In the genomic region with DNA sequence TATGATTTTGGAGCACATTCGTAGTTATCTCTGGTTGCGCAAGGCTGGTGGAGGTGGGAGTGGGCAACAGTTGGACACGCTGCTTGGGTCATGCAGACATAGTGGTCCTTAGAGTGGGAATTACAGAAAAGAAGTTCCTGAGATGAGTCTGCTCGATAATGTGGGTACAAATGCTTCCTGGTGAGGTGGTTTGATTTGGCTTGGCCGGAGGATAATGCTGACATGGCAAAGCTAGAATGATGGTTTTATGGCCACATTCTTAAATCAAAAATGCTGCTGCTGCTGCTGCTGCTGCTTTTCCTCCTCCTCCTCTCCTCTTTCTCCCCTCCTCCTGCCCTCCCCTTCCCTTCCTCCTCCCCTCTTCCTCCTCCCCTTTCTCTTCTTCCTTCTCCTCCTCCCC, we compare ENCODE assay signal across 13 mouse cellular contexts. TPM values are rescaled to one million over a fixed set of nuclear protein-coding genes. Genes with fewer than 3 reads are reported as not detected.
DNase-seq lines count a peak whose midpoint lies in the region; ATAC-seq and TF ChIP-seq lines count a peak whose summit lies in the region.
"Had no signal": no experiment of that assay in that cellular context is flagged by ENCODE, and none has a peak within 500 bp of the region (broad histone marks: within the 10 kb centered on the region; RNA-seq: fewer than 3 reads in every experiment).

No protein-coding gene starts in this region.

- no peaks in the 10 kb centered on the region for H3K9me3 ChIP-seq in intestine, embryonic 14.5 days (ENCODE audit: control insufficient read depth, low read length)
- no peaks in the 10 kb centered on the region for H3K9me3 ChIP-seq in intestine, embryonic 16.5 days (ENCODE audit: control insufficient read depth, low read length)
- H3K9me3 ChIP-seq in neural tube, embryonic 11.5 days (ENCODE audit: control insufficient read depth, low read length), result no peaks in the 10 kb centered on the region
- H3K9me3 ChIP-seq in neural tube, embryonic 15.5 days (replicated peaks), result no peaks in the 10 kb centered on the region
- H3K9me3 ChIP-seq in neural tube, embryonic 14.5 days (ENCODE audit: control insufficient read depth, low read length), result no peaks in the 10 kb centered on the region

- peaks cover 19% of the 10 kb centered on the region for H3K4me1 ChIP-seq in intestine, embryonic 14.5 days (replicated peaks; ENCODE audit: control insufficient read depth, insufficient read depth, low read length)
- peaks cover 15% of the 10 kb centered on the region for H3K4me1 ChIP-seq in intestine, embryonic 16.5 days (ENCODE audit: control insufficient read depth, insufficient read depth, low read length)
- H3K4me1 ChIP-seq in neural tube, embryonic 11.5 days (ENCODE audit: control insufficient read depth, insufficient read depth, low read length), result peaks cover 12% of the 10 kb centered on the region; the same call in 1 of the 2 replicates
- peaks cover 18% of the 10 kb centered on the region for H3K4me1 ChIP-seq in neural tube, embryonic 15.5 days
- peaks cover 8% of the 10 kb centered on the region; the same call in 1 of the 2 replicates for H3K4me1 ChIP-seq in embryonic fibroblast, embryonic 13.5 days (ENCODE audit: control insufficient read depth, insufficient read depth, low read length)
- H3K4me1 ChIP-seq in neural tube, embryonic 14.5 days (ENCODE audit: control insufficient read depth, insufficient read depth, low read length), result peaks cover 12% of the 10 kb centered on the region

- H3K27me3 ChIP-seq in intestine, embryonic 14.5 days (replicated peaks; ENCODE audit: control insufficient read depth, insufficient read depth, low read length), result no peaks in the 10 kb centered on the region
- no peaks in the 10 kb centered on the region for H3K27me3 ChIP-seq in intestine, embryonic 16.5 days (replicated peaks; ENCODE audit: control insufficient read depth, insufficient read depth, low read length)
- no peaks in the 10 kb centered on the region for H3K27me3 ChIP-seq in neural tube, embryonic 11.5 days (ENCODE audit: control insufficient read depth, insufficient read depth, low read length)
- H3K27me3 ChIP-seq in neural tube, embryonic 15.5 days (replicated peaks), result no peaks in the 10 kb centered on the region; the same call in 1 of the 2 replicates
- H3K27me3 ChIP-seq in neural tube, embryonic 14.5 days (ENCODE audit: control insufficient read depth, insufficient read depth, low read length), result no peaks in the 10 kb centered on the region

- H3K9ac ChIP-seq in intestine, embryonic 14.5 days (ENCODE audit: low read length), result no peak overlapping the region
- no peak overlapping the region for H3K9ac ChIP-seq in intestine, embryonic 16.5 days (ENCODE audit: low read depth, low read length)
- peak overlapping the region; percentile 45; the same call in 1 of the 2 replicates for H3K9ac ChIP-seq in neural tube, embryonic 11.5 days (ENCODE audit: low read length)
- no peak overlapping the region for H3K9ac ChIP-seq in neural tube, embryonic 15.5 days (replicated peaks)
- H3K9ac ChIP-seq in neural tube, embryonic 14.5 days (replicated peaks; ENCODE audit: low read depth, low read length), result no peak overlapping the region
- H3K9ac ChIP-seq: liver, embryonic 14.5 days had no signal

- ATAC-seq in intestine, embryonic 14.5 days (replicated peaks; ENCODE audit: low FRiP score, low TSS enrichment, low read depth), result no peak
- ATAC-seq in intestine, embryonic 16.5 days, result no peak
- ATAC-seq in neural tube, embryonic 11.5 days (ENCODE audit: insufficient read depth, low FRiP score, low TSS enrichment), result no peak
- no peak for ATAC-seq in neural tube, embryonic 15.5 days (ENCODE audit: low FRiP score)
- no peak for ATAC-seq in neural tube, embryonic 14.5 days (ENCODE audit: low read depth)
- ATAC-seq: CD4-positive, CD25-positive, alpha-beta regulatory T cell, adult 4 months had no signal

- peak overlapping the region; percentile 87 for H3K27ac ChIP-seq in intestine, embryonic 14.5 days (ENCODE audit: low read depth)
- H3K27ac ChIP-seq in intestine, embryonic 16.5 days (ENCODE audit: low read length), result no peak overlapping the region
- H3K27ac ChIP-seq in neural tube, embryonic 11.5 days (ENCODE audit: low read depth, low read length), result peak overlapping the region; percentile 83
- H3K27ac ChIP-seq in neural tube, embryonic 15.5 days (replicated peaks), result no peak overlapping the region
- H3K27ac ChIP-seq in embryonic fibroblast, embryonic 13.5 days (ENCODE audit: insufficient read depth, low read length), result peak overlapping the region; percentile 50
- H3K27ac ChIP-seq in neural tube, embryonic 14.5 days (ENCODE audit: low read depth, low read length), result no peak overlapping the region
- H3K27ac ChIP-seq: heart, adult 2 months; left cerebral cortex, adult 2 months; liver, embryonic 14.5 days had no signal

- no peak for DNase-seq in intestine, embryonic 14.5 days (ENCODE audit: low spot score)
- peak; percentile 22 for DNase-seq in neural tube, embryonic 11.5 days (ENCODE audit: low spot score)
- DNase-seq in urinary bladder, postnatal 4 days (ENCODE audit: low spot score in 2 of 2), result no peak
- DNase-seq in frontal cortex, postnatal 25 days (ENCODE audit: low spot score in 2 of 2), result no peak
- DNase-seq: cerebellum, adult 9-11 months had no signal

- no peak for TF ChIP-seq POLR2A in embryonic fibroblast, embryonic 13.5 days (IDR thresholded peaks at IDR 0.05; ENCODE audit: low read depth, low read length)

- TF ChIP-seq CTCF in embryonic fibroblast, embryonic 13.5 days (IDR thresholded peaks at IDR 0.05; ENCODE audit: borderline replicate concordance, insufficient read depth, low read length), result no peak

- H3K36me3 ChIP-seq in intestine, embryonic 14.5 days (ENCODE audit: control insufficient read depth, insufficient read depth, low read length), result no peaks in the 10 kb centered on the region
- no peaks in the 10 kb centered on the region for H3K36me3 ChIP-seq in intestine, embryonic 16.5 days (ENCODE audit: control insufficient read depth, insufficient read depth, low read length)
- H3K36me3 ChIP-seq in neural tube, embryonic 11.5 days (ENCODE audit: control insufficient read depth, insufficient read depth, low read length), result no peaks in the 10 kb centered on the region
- H3K36me3 ChIP-seq in neural tube, embryonic 15.5 days, result no peaks in the 10 kb centered on the region
- no peaks in the 10 kb centered on the region for H3K36me3 ChIP-seq in neural tube, embryonic 14.5 days (ENCODE audit: control insufficient read depth, insufficient read depth, low read length)

- WGBS in intestine, embryonic 14.5 days, result 72% methylated on average over 5 of the region's 5 CpGs
- 54% methylated on average over 5 of the region's 5 CpGs for WGBS in intestine, embryonic 16.5 days
- WGBS in neural tube, embryonic 11.5 days, result 69% methylated on average over 5 of the region's 5 CpGs
- 80% methylated on average over 5 of the region's 5 CpGs for WGBS in neural tube, embryonic 15.5 days
- 74% methylated on average over 5 of the region's 5 CpGs for WGBS in neural tube, embryonic 14.5 days

- 0 out of 2 replicates have a peak overlapping the region, but pooled peaks have one; percentile 10 for H3K4me3 ChIP-seq in intestine, embryonic 14.5 days (ENCODE audit: low read depth, low read length)
- no peak overlapping the region for H3K4me3 ChIP-seq in intestine, embryonic 16.5 days (ENCODE audit: low read length)
- no peak overlapping the region for H3K4me3 ChIP-seq in neural tube, embryonic 11.5 days (ENCODE audit: low read depth, low read length)
- no peak overlapping the region for H3K4me3 ChIP-seq in neural tube, embryonic 15.5 days (replicated peaks)
- H3K4me3 ChIP-seq in embryonic fibroblast, embryonic 13.5 days (ENCODE audit: insufficient read depth, low read length), result no peak overlapping the region
- H3K4me3 ChIP-seq in neural tube, embryonic 14.5 days (ENCODE audit: low read depth, low read length), result no peak overlapping the region
- H3K4me3 ChIP-seq: heart, adult 2 months had no signal

- H3K4me2 ChIP-seq in intestine, embryonic 14.5 days (ENCODE audit: low read length), result peak overlapping the region; percentile 45
- H3K4me2 ChIP-seq in intestine, embryonic 16.5 days (ENCODE audit: low read depth, low read length), result no peak overlapping the region
- H3K4me2 ChIP-seq in neural tube, embryonic 11.5 days (ENCODE audit: low read depth), result no peak overlapping the region
- no peak overlapping the region; the same call in 1 of the 2 replicates for H3K4me2 ChIP-seq in neural tube, embryonic 15.5 days
- H3K4me2 ChIP-seq in neural tube, embryonic 14.5 days (ENCODE audit: low read depth, low read length), result peak overlapping the region; percentile 43; the same call in 1 of the 2 replicates

RNA-seq across cellular contexts. Expression of a gene that starts 24.5 kb away (rescaled TPM):
- polyA plus RNA-seq in intestine, embryonic 14.5 days (2014; fragmentation: Nextera tagmentation; extraction: Ambion mirVana), result 15.5 and 18.5 TPM in 2 replicates
- polyA plus RNA-seq in intestine, embryonic 16.5 days (2015; fragmentation: Nextera tagmentation; extraction: Ambion mirVana), result 12.5 and 13.5 TPM in 2 replicates
- polyA plus RNA-seq in neural tube, embryonic 11.5 days (2014; fragmentation: Nextera tagmentation; extraction: Ambion mirVana), result 8.1 and 8.7 TPM in 2 replicates
- 3.4 and 4.8 TPM in 2 replicates for polyA plus RNA-seq in neural tube, embryonic 15.5 days (2015; fragmentation: Nextera tagmentation; extraction: Ambion mirVana)
- 21.4 and 27.2 TPM in 2 replicates for polyA plus RNA-seq in embryonic fibroblast, embryonic 13.5 days (2011; ENCODE audit: insufficient read length, low read depth, missing spikeins)
- 1.1 and 2.2 TPM in 2 replicates for polyA plus RNA-seq in neural tube, embryonic 14.5 days (2014; fragmentation: Nextera tagmentation; extraction: Ambion mirVana)
- polyA plus RNA-seq: CD4-positive, CD25-positive, alpha-beta regulatory T cell, adult 4 months had no signal

Comparison
In these comparisons a context has a peak if more than half of its experiments do, and no peak if none do; other contexts are left out.
1. H3K27ac ChIP-seq: peak in intestine, embryonic 14.5 days (single experiment), neural tube, embryonic 11.5 days (single experiment) and embryonic fibroblast, embryonic 13.5 days (single experiment); none in intestine, embryonic 16.5 days (single experiment), neural tube, embryonic 15.5 days (single experiment) and neural tube, embryonic 14.5 days (single experiment).
2. H3K4me2 ChIP-seq: peak in intestine, embryonic 14.5 days (single experiment) and neural tube, embryonic 14.5 days (single experiment); none in intestine, embryonic 16.5 days (single experiment), neural tube, embryonic 11.5 days (single experiment) and neural tube, embryonic 15.5 days (single experiment).